Mouse (Mus musculus) embryonic fibroblast, embryonic 13.5 days (primary cell): Measurements from ENCODE around the gene Cbarp.

ENCODE experiments used
- CTCF ChIP-seq: IDR thresholded peaks from 2 replicates; pipeline ENCODE4 v1.5.1; 2011; ENCODE audit warnings: mild to moderate bottlenecking, control low read depth, low read length, moderate library complexity, borderline replicate concordance; ENCODE audit not compliant: insufficient read depth
- POLR2A ChIP-seq: IDR thresholded peaks from 2 replicates; pipeline ENCODE4 v1.6.1; 2011; ENCODE audit warnings: low read depth, mild to moderate bottlenecking, control low read depth, low read length, moderate library complexity

GRCm38 (mm10) chr10:80176270-80176834 is 35.7 kb upstream of the Cbarp start:
- TF ChIP-seq POLR2A (no peak), CTCF (no peak)
